ENCODE assay signal across 8 mouse cellular contexts in the genomic region with DNA sequence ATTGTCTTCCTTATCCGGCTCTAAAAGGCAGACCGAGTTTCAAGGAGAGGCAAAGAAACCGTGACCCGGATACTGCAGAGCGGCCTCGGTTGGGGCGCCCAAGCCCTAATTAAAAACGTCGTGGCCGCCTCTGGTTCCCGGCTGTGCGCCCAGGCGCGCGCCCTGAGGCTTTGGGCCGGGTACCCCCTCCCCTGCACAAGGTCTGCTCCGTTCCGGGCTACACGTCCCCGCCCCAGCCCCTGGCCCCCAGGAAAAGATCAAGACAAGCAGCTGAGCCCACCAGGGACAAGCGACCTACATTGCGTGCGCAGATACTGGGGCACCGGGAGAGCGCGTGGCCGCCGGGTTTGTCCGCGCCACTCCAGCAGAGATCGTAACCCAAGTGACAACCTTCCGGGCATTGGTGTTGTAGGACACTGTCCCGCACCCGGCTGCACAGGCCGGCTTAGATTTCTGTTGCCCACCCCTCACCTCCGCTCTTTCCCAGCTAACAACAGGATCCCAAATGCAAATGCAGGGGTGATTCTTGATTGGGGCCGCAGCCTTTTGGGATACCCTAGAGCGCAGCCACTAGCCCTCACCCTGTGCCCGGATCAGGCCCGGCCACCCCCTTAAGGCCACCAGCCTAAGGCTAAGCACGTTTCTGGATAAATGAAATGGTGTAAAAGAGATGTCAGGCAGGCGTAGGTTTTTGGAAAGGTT. TPM values are rescaled to one million over a fixed set of nuclear protein-coding genes. Genes with fewer than 3 reads are reported as not detected.
DNase-seq lines count a peak whose midpoint lies in the region; ATAC-seq and TF ChIP-seq lines count a peak whose summit lies in the region.

No protein-coding gene starts in this region.

- H3K4me2 ChIP-seq in heart, embryonic 15.5 days = peak overlapping the region; percentile 36
- peak overlapping the region; percentile 2 for H3K4me2 ChIP-seq in forebrain, embryonic 13.5 days
- 0 out of 2 replicates have a peak overlapping the region, but pooled peaks have one; percentile 7 for H3K4me2 ChIP-seq in limb, embryonic 14.5 days (replicated peaks; ENCODE audit: low read depth, low read length, severe bottlenecking)

- ATAC-seq in heart, embryonic 15.5 days (replicated peaks; ENCODE audit: insufficient number of reproducible peaks, insufficient read depth, low FRiP score, low read depth) = no peak
- ATAC-seq in forebrain, embryonic 13.5 days = no peak
- ATAC-seq in limb, embryonic 14.5 days (ENCODE audit: low FRiP score, low read depth) = no peak

- no peaks in the 10 kb centered on the region for H3K36me3 ChIP-seq in heart, embryonic 15.5 days
- H3K36me3 ChIP-seq in ES-E14 (ENCODE audit: control insufficient read depth, insufficient read depth, low read length, poor library complexity, severe bottlenecking) = no peaks in the 10 kb centered on the region
- no peaks in the 10 kb centered on the region for H3K36me3 ChIP-seq in forebrain, embryonic 13.5 days (ENCODE audit: poor library complexity, severe bottlenecking)
- no peaks in the 10 kb centered on the region for H3K36me3 ChIP-seq in limb, embryonic 14.5 days (ENCODE audit: control insufficient read depth, insufficient read depth, low read length)

- H3K4me1 ChIP-seq in heart, embryonic 15.5 days (replicated peaks) = peaks cover 71% of the 10 kb centered on the region
- peaks cover 0 to 18% of the 10 kb centered on the region in 2 experiments; a peak in 2 of 4 replicates for H3K4me1 ChIP-seq in ES-E14 (ENCODE audit: control insufficient read depth in 2 of 2, insufficient read depth in 2 of 2, low read length in 2 of 2, poor library complexity in 1 of 2)
- peaks cover 46% of the 10 kb centered on the region for H3K4me1 ChIP-seq in forebrain, embryonic 13.5 days
- peaks cover 19% of the 10 kb centered on the region for H3K4me1 ChIP-seq in limb, embryonic 14.5 days (ENCODE audit: control insufficient read depth, insufficient read depth, low read length)

- DNase-seq in heart, adult 9 months (ENCODE audit: low spot score in 2 of 2) = no peak
- no peak for DNase-seq in ES-E14 (ENCODE audit: low read depth, low spot score)
- no peak for DNase-seq in limb, embryonic 14.5 days (ENCODE audit: low spot score)
- DNase-seq in layer of hippocampus, postnatal 14 days (ENCODE audit: low spot score in 2 of 2) = no peak
- no peak for DNase-seq in adrenal gland, postnatal 4 days (ENCODE audit: low spot score in 2 of 2)
- no peak for DNase-seq in adipocyte (ENCODE audit: low spot score)

- no peak overlapping the region for H3K9ac ChIP-seq in heart, embryonic 15.5 days
- H3K9ac ChIP-seq in ES-E14 (ENCODE audit: insufficient read depth, low read depth, low read length, poor library complexity, severe bottlenecking) = no peak overlapping the region
- no peak overlapping the region for H3K9ac ChIP-seq in forebrain, embryonic 13.5 days
- H3K9ac ChIP-seq in limb, embryonic 14.5 days (ENCODE audit: low read depth, low read length, severe bottlenecking) = no peak overlapping the region

- no peak overlapping the region for H3K27ac ChIP-seq in heart, embryonic 15.5 days
- H3K27ac ChIP-seq in ES-E14 (ENCODE audit: insufficient read depth, low read depth, low read length, poor library complexity, severe bottlenecking) = no peak overlapping the region
- H3K27ac ChIP-seq in forebrain, embryonic 13.5 days = no peak overlapping the region
- H3K27ac ChIP-seq in limb, embryonic 14.5 days (replicated peaks; ENCODE audit: low read depth, low read length) = no peak overlapping the region

- in situ Hi-C loops in ES-E14 (cut with MboI; ENCODE audit: low sequenced_read_pairs in 2 of 2, unreplicated experiment in 2 of 2) = loop anchor here (10.0 to 25.0 kb wide), 2 partner anchors 695 to 1242 kb away; partner anchors contain the start of gene Megf11 (in 1 of the 2)

- H3K4me3 ChIP-seq in heart, embryonic 15.5 days = peak overlapping the region; percentile 19
- H3K4me3 ChIP-seq in ES-E14 (ENCODE audit: insufficient read depth in 1 of 2, low read depth in 1 of 2, low read length in 2 of 2, poor library complexity in 1 of 2, severe bottlenecking in 1 of 2) = peak overlapping the region; percentile 32 to 40; a peak in 3 of 4 replicates
- peak overlapping the region; percentile 21 for H3K4me3 ChIP-seq in forebrain, embryonic 13.5 days
- peak overlapping the region; percentile 16 for H3K4me3 ChIP-seq in limb, embryonic 14.5 days (replicated peaks; ENCODE audit: low read length)

- H3K27me3 ChIP-seq in heart, embryonic 15.5 days = peaks cover 100% of the 10 kb centered on the region
- H3K27me3 ChIP-seq in forebrain, embryonic 13.5 days = peaks cover 100% of the 10 kb centered on the region
- peaks cover 96% of the 10 kb centered on the region for H3K27me3 ChIP-seq in limb, embryonic 14.5 days (ENCODE audit: control insufficient read depth, insufficient read depth, low read length)

- no peaks in the 10 kb centered on the region for H3K9me3 ChIP-seq in heart, embryonic 15.5 days (replicated peaks)
- no peaks in the 10 kb centered on the region for H3K9me3 ChIP-seq in ES-E14 (ENCODE audit: control insufficient read depth, insufficient read depth, low read depth, low read length)
- no peaks in the 10 kb centered on the region for H3K9me3 ChIP-seq in forebrain, embryonic 13.5 days (replicated peaks)
- no peaks in the 10 kb centered on the region for H3K9me3 ChIP-seq in limb, embryonic 14.5 days (ENCODE audit: control insufficient read depth, low read length)

- 1% methylated on average over 42 of the region's 42 CpGs for WGBS in heart, embryonic 15.5 days
- WGBS in forebrain, embryonic 13.5 days = under 1% methylated on average over 42 of the region's 42 CpGs
- WGBS in limb, embryonic 14.5 days = under 1% methylated on average over 42 of the region's 42 CpGs

- TF ChIP-seq POLR2A in limb, embryonic 14.5 days (IDR thresholded peaks at IDR 0.05; ENCODE audit: borderline replicate concordance, extremely low read depth, insufficient read depth, insufficient read length) = no peak

TF ChIP-seq in ES-E14, 5 proteins besides CTCF, POLR2A, EP300 and RAD21:
- TF ChIP-seq CHD2 (IDR thresholded peaks at IDR 0.05; ENCODE audit: low read depth, low read length) (no peak), MAFK (IDR thresholded peaks at IDR 0.05; ENCODE audit: insufficient read depth, low read depth, low read length) (no peak), ZNF384 (IDR thresholded peaks at IDR 0.05; ENCODE audit: low read depth, low read length) (no peak), ZC3H11A (IDR thresholded peaks at IDR 0.05; ENCODE audit: borderline replicate concordance, low read depth, low read length) (no peak), HCFC1 (IDR thresholded peaks at IDR 0.05; ENCODE audit: borderline replicate concordance, insufficient read depth, low read length) (no peak)

RNA-seq across cellular contexts. Expression of gene Skor1, which starts 6.3 kb away (rescaled TPM):
- not detected in 2 replicates for polyA plus RNA-seq in heart, embryonic 15.5 days (2015; fragmentation: Nextera tagmentation; extraction: Ambion mirVana)
- 0.54 and 0.58 TPM in 2 replicates for total RNA-seq in ES-E14 (2012; rRNA removed)
- polyA plus RNA-seq in forebrain, embryonic 13.5 days (2015; fragmentation: Nextera tagmentation; extraction: Ambion mirVana) = 0.28 and 0.55 TPM in 2 replicates
- 0.11 and 0.24 TPM in 2 replicates for polyA plus RNA-seq in limb, embryonic 14.5 days (2012; rRNA removed)
- polyA plus RNA-seq in limb, embryonic 14.5 days (2014; fragmentation: Nextera tagmentation; extraction: Ambion mirVana) = 0.08 TPM in 1 of 2 replicates, not detected in the other
- total RNA-seq in layer of hippocampus, postnatal 14 days (2021) = under 1 TPM; 0.09 to 0.57 TPM
- under 1 TPM; 0.23 to 0.34 TPM for total RNA-seq in adrenal gland, postnatal 4 days (2021)
